Mouse (Mus musculus) forebrain, embryonic 11.5 days (tissue): ENCODE results near the gene Serinc3. TPM values are rescaled to one million over a fixed set of nuclear protein-coding genes. Genes with fewer than 3 reads are reported as not detected.
"Not testable (repeated sequence)": the region's sequence is repeated elsewhere in the genome, so short reads cannot be mapped to it uniquely, and the experiment has no call there.

Experiments
- ATAC-seq: fragments of 200-750 bp; cut with Nextera tagmentation; replicated peaks from 2 replicates; pipeline ENCODE4 v1.8.0; 2017; ENCODE audit warnings: moderate TSS enrichment; ENCODE audit not compliant: low FRiP score
- DNase-seq: peaks from one replicate; pipeline ENCODE4 v3.0.0-alpha.2; 2017; ENCODE audit warnings: low spot score
- H3K27ac ChIP-seq: fragments of 300-500 bp; sonication (generic); 2 replicates; pipeline ENCODE4 v1.5.1; 2014; ENCODE audit warnings: low read depth, low read length
- H3K27me3 ChIP-seq: fragments of 300-500 bp; sonication (generic); 2 replicates; pipeline ENCODE4 v1.6.1; 2014; ENCODE audit warnings: mild to moderate bottlenecking, low read length, mixed read lengths; ENCODE audit not compliant: control insufficient read depth, insufficient read depth
- H3K36me3 ChIP-seq: fragments of 300-500 bp; sonication (generic); 2 replicates; pipeline ENCODE4 v1.6.1; 2014; ENCODE audit warnings: mild to moderate bottlenecking, low read length, moderate library complexity, mixed read lengths; ENCODE audit not compliant: control insufficient read depth, insufficient read depth
- H3K4me1 ChIP-seq: fragments of 300-500 bp; sonication (generic); replicated peaks from 2 replicates; pipeline ENCODE4 v1.6.1; 2014; ENCODE audit warnings: low read length, mixed read lengths; ENCODE audit not compliant: control insufficient read depth, insufficient read depth
- H3K4me2 ChIP-seq: fragments of 300-500 bp; sonication (generic); 2 replicates; pipeline ENCODE4 v1.6.1; 2014; ENCODE audit warnings: low read depth, mild to moderate bottlenecking, low read length, moderate library complexity, mixed read lengths; ENCODE audit not compliant: severe bottlenecking
- H3K4me3 ChIP-seq: fragments of 300-500 bp; sonication (generic); 2 replicates; pipeline ENCODE4 v1.5.1; 2014; ENCODE audit warnings: low read depth, low read length
- H3K9ac ChIP-seq: fragments of 300-500 bp; sonication (generic); 2 replicates; pipeline ENCODE4 v1.6.1; 2014; ENCODE audit warnings: low read length
- H3K9me3 ChIP-seq: fragments of 300-500 bp; sonication (generic); 2 replicates; pipeline ENCODE4 v1.6.1; 2016; ENCODE audit warnings: low read length, mixed read lengths; ENCODE audit not compliant: control insufficient read depth
- WGBS: fragments of 180-500 bp; shearing (Covaris S2); extraction: QIAGEN DNeasy Blood & Tissue Kit; methylation state at CpG from one replicate; pipeline ENCODE4 v1.1.7; 2014; 5-methylcytosine and 5-hydroxymethylcytosine counted together
- polyA plus RNA-seq: library from polyadenylated mRNA; unstranded; fragments of >200 nt; fragmentation: Nextera tagmentation; extraction: Ambion mirVana; gene quantifications from 2 replicates; pipeline ENCODE4 v1.2.1, GENCODE M21; 2014

Gene Serinc3
- polyA plus RNA-seq, 1 experiment from 2014 or later: 30.7 TPM

GRCm38 (mm10) chr2:163659431-163659830 is 14.5 kb upstream of the Serinc3 start:
- H3K27ac ChIP-seq: no peak overlapping the region
- 86% methylated on average over 12 of the region's 12 CpGs for WGBS
- ATAC-seq (no peak), DNase-seq (no peak)
- H3K4me3 ChIP-seq: peak overlapping the region; percentile 76
- H3K4me2 ChIP-seq: peak overlapping the region; percentile 60
- H3K27me3 ChIP-seq: no peaks in the 10 kb centered on the region
- peaks cover 4% of the 10 kb centered on the region; the same call in 1 of the 2 replicates for H3K4me1 ChIP-seq
- peak overlapping the region; percentile 82 for H3K9ac ChIP-seq
- H3K36me3 ChIP-seq: no peaks in the 10 kb centered on the region
- no peaks in the 10 kb centered on the region for H3K9me3 ChIP-seq

GRCm38 (mm10) chr2:163658941-163659340 is 14.0 kb upstream of the Serinc3 start:
- Histone ChIP-seq H3K4me2 (peak overlapping the region; percentile 60), H3K9ac (peak overlapping the region; percentile 82), H3K4me1 (peaks cover 4% of the 10 kb centered on the region; the same call in 1 of the 2 replicates), H3K27me3 (no peaks in the 10 kb centered on the region), H3K27ac (no peak overlapping the region), H3K9me3 (no peaks in the 10 kb centered on the region), H3K36me3 (no peaks in the 10 kb centered on the region), H3K4me3 (peak overlapping the region; percentile 76)
- WGBS: 0% methylated on average over 8 of the region's 8 CpGs
- DNase-seq: no peak
- ATAC-seq: no peak

- Histone ChIP-seq H3K4me2 (peak within 1 kb of the TSS; percentile 60), H3K9me3 (no peaks in the 10 kb centered on the region), H3K27me3 (no peaks in the 10 kb centered on the region), H3K4me3 (peak within 1 kb of the TSS; percentile 76), H3K9ac (peak within 1 kb of the TSS; percentile 82), H3K4me1 (peaks cover 4% of the 10 kb centered on the region; the same call in 1 of the 2 replicates), H3K36me3 (no peaks in the 10 kb centered on the region), H3K27ac (peak within 1 kb of the TSS; percentile 59; the same call in 1 of the 2 replicates)
- WGBS: under 1% methylated on average over 71 of the region's 71 CpGs
- ATAC-seq: peak; percentile 94
- DNase-seq: peak; percentile 92
Observed at GRCm38 (mm10) chr2:163657975-163658886, 13.3 kb upstream of the Serinc3 start, which contains the start of gene Pkig. TSS of gene Pkig (plus strand) at chr2:163658386.

- Histone ChIP-seq H3K4me2 (no peak overlapping the region), H3K4me1 (peaks cover 4% of the 10 kb centered on the region; the same call in 1 of the 2 replicates), H3K27ac (no peak overlapping the region), H3K9me3 (no peaks in the 10 kb centered on the region), H3K36me3 (no peaks in the 10 kb centered on the region), H3K27me3 (no peaks in the 10 kb centered on the region), H3K4me3 (no peak overlapping the region), H3K9ac (no peak overlapping the region)
- DNase-seq: no peak
- no peak for ATAC-seq
- 86% methylated on average over 2 of the region's 2 CpGs for WGBS
Observed at GRCm38 (mm10) chr2:163657486-163657885, 12.6 kb upstream of the Serinc3 start.

- not testable (repeated sequence) for H3K9me3 ChIP-seq, H3K4me3 ChIP-seq
Observed at GRCm38 (mm10) chr2:163655699-163656098, 10.8 kb upstream of the Serinc3 start.

GRCm38 (mm10) chr2:163646461-163647080 is 1.6 kb upstream of the Serinc3 start:
- ATAC-seq: no peak
- no peaks in the 10 kb centered on the region for H3K27me3 ChIP-seq
- WGBS: 91% methylated on average over 5 of the region's 5 CpGs
- no peak for DNase-seq
- no peak overlapping the region for H3K9ac ChIP-seq
- no peak overlapping the region for H3K4me2 ChIP-seq
- H3K9me3 ChIP-seq: peaks cover 3% of the 10 kb centered on the region; the same call in 1 of the 2 replicates
- H3K4me1 ChIP-seq: peaks cover 5% of the 10 kb centered on the region
- no peak overlapping the region for H3K27ac ChIP-seq
- no peak overlapping the region for H3K4me3 ChIP-seq
- H3K36me3 ChIP-seq: no peaks in the 10 kb centered on the region

More at GRCm38 (mm10) chr2:163655699-163656098, 10.8 kb upstream of the Serinc3 start:
- WGBS: 98% methylated on average over 6 of the region's 12 CpGs
- not testable (repeated sequence) for DNase-seq, ATAC-seq, H3K27me3 ChIP-seq, H3K9ac ChIP-seq, H3K4me1 ChIP-seq, H3K4me2 ChIP-seq, H3K27ac ChIP-seq, H3K36me3 ChIP-seq

- Histone ChIP-seq H3K27me3 (no peaks in the 10 kb centered on the region), H3K9me3 (peaks cover 3% of the 10 kb centered on the region; the same call in 1 of the 2 replicates), H3K4me3 (no peak overlapping the region), H3K4me2 (no peak overlapping the region), H3K27ac (no peak overlapping the region), H3K36me3 (no peaks in the 10 kb centered on the region), H3K9ac (no peak overlapping the region), H3K4me1 (peaks cover 5% of the 10 kb centered on the region)
- no peak for DNase-seq
- 80% methylated on average over 11 of the region's 11 CpGs for WGBS
- ATAC-seq: no peak
Observed at GRCm38 (mm10) chr2:163645700-163646460, 949 bp upstream of the Serinc3 start.

GRCm38 (mm10) chr2:163644047-163644446 is 884 bp downstream of the Serinc3 start:
- H3K27ac ChIP-seq: peak overlapping the region; percentile 94
- peak overlapping the region; percentile 72 for H3K4me2 ChIP-seq
- H3K4me3 ChIP-seq: peak overlapping the region; percentile 71
- H3K27me3 ChIP-seq: no peaks in the 10 kb centered on the region
- no peaks in the 10 kb centered on the region for H3K36me3 ChIP-seq
- DNase-seq (no peak), ATAC-seq (no peak)
- 11% methylated on average over 4 of the region's 4 CpGs for WGBS
- no peaks in the 10 kb centered on the region for H3K9me3 ChIP-seq
- H3K9ac ChIP-seq: peak overlapping the region; percentile 87
- H3K4me1 ChIP-seq: peaks cover 5% of the 10 kb centered on the region
